Mouse (Mus musculus): Measurements from ENCODE around the gene Parpbp. TPM values are rescaled to one million over a fixed set of nuclear protein-coding genes. Genes with fewer than 3 reads are reported as not detected.

Parpbp gene
- total RNA-seq, 1 experiment from 2014 or later = 13.7 TPM

DNA sequence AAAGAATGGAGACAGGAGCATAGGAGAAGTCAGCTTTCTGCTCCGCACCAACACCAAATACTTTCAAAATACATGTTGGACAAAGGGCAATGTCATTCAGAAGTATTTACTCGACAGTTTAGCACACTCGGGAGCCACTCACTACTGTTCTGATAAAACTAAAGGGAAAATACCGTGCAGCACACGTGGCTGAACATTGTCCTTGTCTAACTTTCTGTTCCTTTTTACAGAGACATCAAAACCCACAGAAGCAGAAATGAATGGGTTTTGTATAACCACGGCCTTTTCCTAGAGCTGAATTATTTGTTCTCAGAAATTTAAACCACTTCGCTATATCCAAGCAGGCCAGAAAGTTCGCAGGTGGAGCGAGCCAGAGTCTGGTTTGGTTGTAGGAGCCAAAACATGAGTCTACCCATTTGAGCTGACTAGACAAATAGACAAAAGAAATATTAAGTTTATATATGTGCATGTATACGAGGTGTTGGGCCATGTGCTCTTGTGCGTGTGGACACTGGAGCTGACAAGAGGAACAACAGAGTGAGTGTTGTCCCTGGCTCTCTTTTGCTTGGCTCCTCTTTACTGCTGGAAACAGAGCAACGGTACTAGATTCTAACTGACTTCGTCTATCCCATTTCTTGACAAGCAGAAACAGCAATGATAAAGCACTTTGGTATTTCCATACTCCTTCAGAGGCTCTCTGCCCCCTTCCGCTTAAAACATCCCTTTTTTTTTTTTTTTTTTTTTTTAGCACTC lies 92.3 kb downstream of the Parpbp start:
- peak; percentile 53 to 61 for ATAC-seq (replicated peaks in 1 of 2; ENCODE audit: insufficient read depth in 1 of 2, low FRiP score in 2 of 2, low TSS enrichment in 1 of 2, low read depth in 1 of 2, poor library complexity in 2 of 2, severe bottlenecking in 2 of 2)

DNA sequence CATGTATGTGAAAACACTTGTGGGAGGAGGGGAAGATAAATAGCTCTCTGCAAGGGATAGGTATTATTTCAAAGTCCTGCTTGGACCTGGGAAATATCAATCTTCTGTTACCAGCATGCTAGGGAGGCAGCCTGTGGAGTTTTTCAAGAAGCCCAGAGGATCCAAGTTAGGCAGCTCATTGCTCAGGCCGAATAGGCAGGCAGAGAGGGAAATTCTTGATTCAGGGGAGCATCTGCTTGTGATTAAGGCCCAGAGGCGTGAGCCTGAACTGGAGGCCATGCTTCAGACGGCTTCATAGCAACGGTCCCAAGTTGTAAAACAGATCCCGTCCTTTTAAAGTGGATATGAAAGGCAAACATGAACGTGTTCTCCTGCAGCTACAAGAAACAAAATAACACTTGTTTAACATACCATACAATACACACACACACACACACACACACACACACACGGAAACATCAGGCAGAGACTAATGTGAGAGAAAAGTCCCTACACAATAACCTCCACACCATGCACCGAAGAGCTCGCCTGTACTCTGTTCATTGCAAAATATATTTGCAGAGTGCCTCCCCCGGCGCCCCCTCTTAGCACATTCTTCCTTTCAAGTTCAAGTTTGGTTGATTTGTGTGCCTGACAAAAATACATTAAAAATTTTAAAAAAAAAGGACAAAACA lies 100.5 kb downstream of the Parpbp start:
- no peak for ATAC-seq (replicated peaks in 1 of 2; ENCODE audit: insufficient read depth in 1 of 2, low FRiP score in 2 of 2, low TSS enrichment in 1 of 2, low read depth in 1 of 2, poor library complexity in 2 of 2, severe bottlenecking in 2 of 2)

DNA sequence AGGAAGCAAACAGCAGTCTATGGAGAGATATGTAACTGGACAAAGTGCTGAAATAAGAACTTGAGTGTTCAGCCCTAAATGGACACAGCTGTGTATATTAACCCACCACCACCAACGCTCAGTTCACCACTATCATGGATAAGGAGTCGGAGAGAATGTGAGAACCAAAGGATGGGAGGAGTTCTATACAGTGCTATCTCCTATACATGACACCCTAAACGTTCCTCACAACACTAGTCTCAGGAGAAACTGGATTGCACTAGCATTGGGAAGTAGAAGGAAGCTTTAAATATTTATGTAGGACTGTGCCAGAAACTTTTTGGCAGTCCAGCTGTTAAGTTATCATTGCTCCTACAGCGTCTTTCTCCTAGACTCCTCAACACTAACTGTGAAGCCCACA lies 102.4 kb downstream of the Parpbp start:
- ATAC-seq (replicated peaks in 1 of 2; ENCODE audit: insufficient read depth in 1 of 2, low FRiP score in 2 of 2, low TSS enrichment in 1 of 2, low read depth in 1 of 2, poor library complexity in 2 of 2, severe bottlenecking in 2 of 2) = no peak

Other genes starting within 250 kb of the Parpbp start
- gene Pmch, start 55.9 kb downstream of the Parpbp start, total RNA-seq (2017) = not detected in 2 replicates
- 41.5 and 62.3 TPM in 2 replicates for gene Nup37, start 51 bp upstream of the Parpbp start, total RNA-seq (2017)
- gene Washc3, start 54.2 kb upstream of the Parpbp start, total RNA-seq (2017) = 59.0 and 64.4 TPM in 2 replicates
- gene Dram1, start 232.1 kb upstream of the Parpbp start, total RNA-seq (2017) = 1.5 and 7.1 TPM in 2 replicates
- 55.6 and 65.2 TPM in 2 replicates for gene Gnptab, start 232.2 kb upstream of the Parpbp start, total RNA-seq (2017)